In the genomic region with DNA sequence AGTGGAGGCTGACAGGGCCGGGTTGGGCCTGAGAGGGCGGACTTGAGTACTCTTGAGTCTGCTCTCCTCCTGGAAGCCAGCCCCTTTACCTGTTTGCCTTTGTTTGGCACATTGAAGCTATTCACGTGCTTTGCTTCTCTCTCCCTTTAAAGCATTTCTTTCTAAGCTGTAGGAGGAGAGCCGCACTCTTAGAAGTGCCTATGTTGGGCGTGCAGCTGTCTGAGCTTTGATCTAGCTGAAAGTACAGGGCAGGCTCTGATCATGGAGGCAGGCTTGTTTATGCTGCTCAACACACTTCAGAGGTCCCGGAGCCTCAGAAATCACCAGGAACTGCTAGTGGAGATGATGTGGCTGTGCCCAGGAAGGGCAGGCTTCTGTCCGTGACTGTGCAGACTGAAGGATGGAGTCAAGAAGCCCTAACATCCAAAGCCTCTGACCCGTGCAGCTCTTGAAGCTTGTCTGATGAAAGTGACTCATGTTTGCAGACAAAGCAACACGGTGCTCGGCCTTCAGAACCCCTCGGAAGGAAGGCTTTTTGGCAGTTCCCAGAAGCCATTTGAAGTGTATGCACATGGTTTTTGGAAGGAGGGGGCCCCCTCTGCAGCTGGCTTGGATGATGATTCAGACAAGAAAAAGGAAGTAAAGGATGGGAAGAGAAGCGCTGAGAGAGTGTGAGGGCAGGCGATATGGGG, we compare ENCODE assay signal across 9 mouse cellular contexts. TPM values are rescaled to one million over a fixed set of nuclear protein-coding genes. Genes with fewer than 3 reads are reported as not detected.
DNase-seq lines count a peak whose midpoint lies in the region; TF ChIP-seq lines count a peak whose summit lies in the region.
"Had no signal": no experiment of that assay in that cellular context is flagged by ENCODE, and none has a peak within 500 bp of the region (broad histone marks: within the 10 kb centered on the region; RNA-seq: fewer than 3 reads in every experiment).

No protein-coding gene starts in this region.

- TF ChIP-seq RAD21 in MEL (IDR thresholded peaks at IDR 0.05; ENCODE audit: low read depth, low read length), result no peak

- peaks cover 15 to 22% of the 10 kb centered on the region in 2 experiments for H3K4me1 ChIP-seq in MEL (ENCODE audit: control insufficient read depth in 1 of 2, insufficient read depth in 2 of 2, low read length in 2 of 2)

- no peaks in the 10 kb centered on the region for H3K27me3 ChIP-seq in MEL (ENCODE audit: control insufficient read depth in 1 of 2, insufficient read depth in 2 of 2, low read length in 2 of 2)
- H3K27me3 ChIP-seq: heart, embryonic 15.5 days had no signal

- peak; percentile 44 to 47; a peak in 3 of 4 replicates for TF ChIP-seq EP300 in MEL (IDR thresholded peaks at IDR 0.05; ENCODE audit: low read depth in 1 of 2, low read length in 2 of 2)

- DNase-seq in A20 (ENCODE audit: low read depth, low spot score), result peak; percentile 3
- peak; percentile 82 for DNase-seq in MEL (ENCODE audit: low read depth, low spot score)
- DNase-seq in lung, adult 18-20 months, result peak; percentile 86 to 89
- DNase-seq in naive thymus-derived CD4-positive, alpha-beta T cell, adult 2 months (ENCODE audit: low read depth), result peak; percentile 46
- no peak for DNase-seq in B cell, adult 2 months
- DNase-seq in natural killer cell, adult 2 months (ENCODE audit: low spot score in 2 of 2), result no peak
- no peak for DNase-seq in kidney, postnatal 4 days

- H3K9ac ChIP-seq in MEL (ENCODE audit: control insufficient read depth, low read depth, low read length, poor library complexity, severe bottlenecking), result peak overlapping the region; percentile 14
- H3K9ac ChIP-seq: heart, embryonic 15.5 days had no signal

- no peak overlapping the region for H3K4me3 ChIP-seq in MEL (ENCODE audit: control insufficient read depth in 1 of 2, insufficient read depth in 1 of 2, low read depth in 2 of 2, low read length in 2 of 2)
- H3K4me3 ChIP-seq: heart, embryonic 15.5 days had no signal

- peaks cover 0 to 5% of the 10 kb centered on the region in 2 experiments; a peak in 2 of 4 replicates for H3K36me3 ChIP-seq in MEL (ENCODE audit: control insufficient read depth in 1 of 2, insufficient read depth in 2 of 2, low read length in 2 of 2)
- H3K36me3 ChIP-seq: G1E; heart, embryonic 15.5 days had no signal

- no peak for TF ChIP-seq POLR2A in MEL (IDR thresholded peaks at IDR 0.05; ENCODE audit: control insufficient read depth in 1 of 2, insufficient read depth in 1 of 2, low read depth in 1 of 2, low read length in 2 of 2, poor library complexity in 1 of 2)

- TF ChIP-seq CTCF in MEL (IDR thresholded peaks at IDR 0.05 in 2 of 3, conservative IDR thresholded peaks at IDR 0.05 in 1 of 3; ENCODE audit: control insufficient read depth in 1 of 3, insufficient read depth in 1 of 3, low read depth in 2 of 3, low read length in 3 of 3, poor library complexity in 1 of 3, severe bottlenecking in 1 of 3), result no peak

- no peaks in the 10 kb centered on the region for H3K79me2 ChIP-seq in MEL (ENCODE audit: control insufficient read depth, insufficient read depth, low read length, poor library complexity)

- H3K9me3 ChIP-seq in MEL (replicated peaks; ENCODE audit: insufficient read depth, low read length), result no peaks in the 10 kb centered on the region
- H3K9me3 ChIP-seq: G1E; heart, embryonic 15.5 days had no signal

- H3K27ac ChIP-seq in MEL (ENCODE audit: control insufficient read depth, low read depth, low read length), result peak overlapping the region; percentile 81
- H3K27ac ChIP-seq: heart, embryonic 15.5 days had no signal

TF ChIP-seq in MEL, 35 proteins besides CTCF, POLR2A, EP300 and RAD21:
- no peak for TF ChIP-seq USF1 (IDR thresholded peaks at IDR 0.05; ENCODE audit: low read depth, low read length)
- no peak for TF ChIP-seq POLR2AphosphoS2 (IDR thresholded peaks at IDR 0.05; ENCODE audit: low read length)
- TF ChIP-seq CHD2 (IDR thresholded peaks at IDR 0.05; ENCODE audit: low read length), result no peak
- TF ChIP-seq ETS1 (IDR thresholded peaks at IDR 0.05; ENCODE audit: low read depth, low read length), result peak; percentile 78
- TF ChIP-seq BHLHE40 (IDR thresholded peaks at IDR 0.05; ENCODE audit: borderline replicate concordance, low read depth, low read length), result no peak
- no peak for TF ChIP-seq ZMIZ1 (IDR thresholded peaks at IDR 0.05; ENCODE audit: low read depth, low read length)
- no peak for TF ChIP-seq NELFE (IDR thresholded peaks at IDR 0.05; ENCODE audit: low read depth, low read length)
- TF ChIP-seq TCF12 (IDR thresholded peaks at IDR 0.05; ENCODE audit: low read depth, low read length), result peak; percentile 68
- TF ChIP-seq NRF1 (IDR thresholded peaks at IDR 0.05; ENCODE audit: insufficient read depth, low read depth, low read length, poor library complexity, severe bottlenecking), result no peak
- TF ChIP-seq TBP (IDR thresholded peaks at IDR 0.05; ENCODE audit: low read depth, low read length), result no peak
- no peak for TF ChIP-seq GATA1 (IDR thresholded peaks at IDR 0.05; ENCODE audit: low read depth, low read length)
- no peak for TF ChIP-seq UBTF (IDR thresholded peaks at IDR 0.05; ENCODE audit: borderline replicate concordance, insufficient read depth, low read depth, low read length)
- no peak for TF ChIP-seq ZC3H11A (IDR thresholded peaks at IDR 0.05; ENCODE audit: low read depth, low read length)
- TF ChIP-seq ZNF384 (IDR thresholded peaks at IDR 0.05; ENCODE audit: low read depth, low read length), result no peak
- TF ChIP-seq MAFK (IDR thresholded peaks at IDR 0.05; ENCODE audit: borderline replicate concordance, low read depth, low read length), result no peak
- TF ChIP-seq MYB (IDR thresholded peaks at IDR 0.05; ENCODE audit: low read depth, low read length), result no peak
- TF ChIP-seq MXI1 (IDR thresholded peaks at IDR 0.05; ENCODE audit: low read depth, low read length), result peak; percentile 81
- TF ChIP-seq MYC (IDR thresholded peaks at IDR 0.05; ENCODE audit: low read depth, low read length), result 0 out of 2 replicates have a peak, but pooled peaks have one; percentile 17
- TF ChIP-seq TAL1 (IDR thresholded peaks at IDR 0.05; ENCODE audit: low read length), result peak; percentile 46
- peak; percentile 64; the same call in 1 of the 2 replicates for TF ChIP-seq MAZ (IDR thresholded peaks at IDR 0.05; ENCODE audit: low read depth, low read length)
- no peak; the same call in 1 of the 2 replicates for TF ChIP-seq JUND (IDR thresholded peaks at IDR 0.05; ENCODE audit: low read depth, low read length)
- no peak for TF ChIP-seq CHD1 (IDR thresholded peaks at IDR 0.05; ENCODE audit: low read depth, low read length)
- TF ChIP-seq E2F4 (IDR thresholded peaks at IDR 0.05; ENCODE audit: borderline replicate concordance, low read depth, low read length), result no peak
- TF ChIP-seq GABPA (IDR thresholded peaks at IDR 0.05; ENCODE audit: low read depth, low read length), result no peak
- peak; percentile 69 for TF ChIP-seq SIN3A (IDR thresholded peaks at IDR 0.05; ENCODE audit: low read length)
- TF ChIP-seq SMC3 (IDR thresholded peaks at IDR 0.05; ENCODE audit: low read depth, low read length), result no peak
- no peak for TF ChIP-seq RCOR1 (IDR thresholded peaks at IDR 0.05; ENCODE audit: low read depth, low read length)
- TF ChIP-seq POLR2AphosphoS5 (IDR thresholded peaks at IDR 0.05; ENCODE audit: borderline replicate concordance, low read depth, low read length), result no peak
- TF ChIP-seq USF2 (IDR thresholded peaks at IDR 0.05; ENCODE audit: borderline replicate concordance in 1 of 2, insufficient read depth in 1 of 2, low read depth in 1 of 2, low read length in 2 of 2), result no peak
- no peak for TF ChIP-seq HCFC1 (IDR thresholded peaks at IDR 0.05; ENCODE audit: low read depth, low read length)
- no peak for TF ChIP-seq ELF1 (IDR thresholded peaks at IDR 0.05; ENCODE audit: low read depth, low read length)
- no peak for TF ChIP-seq KAT2A (conservative IDR thresholded peaks at IDR 0.05; ENCODE audit: low read depth, low read length)
- TF ChIP-seq ZKSCAN1 (IDR thresholded peaks at IDR 0.05; ENCODE audit: low read depth, low read length), result no peak
- peak; percentile 57 for TF ChIP-seq MAX (IDR thresholded peaks at IDR 0.05; ENCODE audit: low read length)
- no peak for TF ChIP-seq MEF2A (IDR thresholded peaks at IDR 0.05; ENCODE audit: extremely low read depth, insufficient replicate concordance, low read depth, low read length, poor library complexity, severe bottlenecking)

RNA-seq across cellular contexts. Expression of a gene that starts 53.5 kb away (rescaled TPM):
- total RNA-seq in MEL (2012; rRNA removed), result 0.23 TPM in 1 of 2 replicates, not detected in the other
- polyA plus RNA-seq in MEL (2012; ENCODE audit: insufficient read depth in 1 of 2, insufficient read length in 2 of 2, low read depth in 1 of 2, low replicate concordance in 2 of 2, missing spikeins in 1 of 2), result 1 to 10 TPM in 1 of 2 experiments, not detected in 1; 1.6 TPM
- polyA plus RNA-seq: G1E had no signal

Comparison
In these comparisons a context has a peak if more than half of its experiments do, and no peak if none do; other contexts are left out.
1. DNase-seq: peak in A20 (single experiment), MEL (single experiment), lung, adult 18-20 months (2 of 2) and naive thymus-derived CD4-positive, alpha-beta T cell, adult 2 months (single experiment); none in B cell, adult 2 months (0 of 2), natural killer cell, adult 2 months (0 of 2) and kidney, postnatal 4 days (0 of 2).